Mouse (Mus musculus) lung, adult 2 months (tissue): ENCODE results near the gene Nav2.

Source experiments
- CTCF ChIP-seq: fragments of 200-500 bp; IDR thresholded peaks from 2 replicates; pipeline ENCODE4 v1.5.1; 2011; ENCODE audit warnings: mild to moderate bottlenecking, low read length, control low read depth; ENCODE audit not compliant: insufficient read depth
- POLR2A ChIP-seq: fragments of 200-500 bp; IDR thresholded peaks from 2 replicates; pipeline ENCODE4 v1.6.1; 2011; ENCODE audit warnings: low read depth, mild to moderate bottlenecking, control low read depth, low read length, borderline replicate concordance; ENCODE audit errors: extremely low read depth

- TF ChIP-seq CTCF (no peak), POLR2A (no peak)
Observed at GRCm38 (mm10) chr7:49577096-49577495, 668.6 kb downstream of the Nav2 start.
